Comparison of ENCODE assay signal across 12 mouse cellular contexts in genomic region chr7:93037763-93038471, GRCm38 (mm10). TPM values are rescaled to one million over a fixed set of nuclear protein-coding genes. Genes with fewer than 3 reads are reported as not detected.
A peak's percentile ranks its signal among the peaks of the same experiment; 100 is the strongest.
DNase-seq lines count a peak whose midpoint lies in the region; ATAC-seq lines count a peak whose summit lies in the region.
"Had no signal": no experiment of that assay in that cellular context is flagged by ENCODE, and none has a peak within 500 bp of the region (broad histone marks: within the 10 kb centered on the region; RNA-seq: fewer than 3 reads in every experiment).

No protein-coding gene starts in this region.

- no peak overlapping the region for H3K4me2 ChIP-seq in hindbrain, embryonic 13.5 days

- H3K4me3 ChIP-seq in hindbrain, embryonic 13.5 days, result no peak overlapping the region
- H3K4me3 ChIP-seq in heart, embryonic 10.5 days, result no peak overlapping the region

- peak; percentile 6 to 39 for DNase-seq in frontal cortex, adult 2 months (ENCODE audit: extremely low spot score in 1 of 2, low spot score in 1 of 2)
- DNase-seq in frontal cortex, postnatal 14 days (ENCODE audit: low spot score in 2 of 2), result no peak
- DNase-seq in embryo, embryonic 10.5 days (ENCODE audit: low spot score), result peak; percentile 66
- peak; percentile 51 for DNase-seq in neural tube, embryonic 10.5 days (ENCODE audit: extremely low spot score, low spot score)
- DNase-seq in thymus, postnatal 25 days, result no peak
- no peak for DNase-seq in heart, embryonic 10.5 days (ENCODE audit: low spot score)
- DNase-seq in kidney, adult 18-20 months, result no peak
- DNase-seq: kidney, postnatal 36 days; liver, postnatal 0 days; thymus, adult 18-20 months had no signal

- H3K27me3 ChIP-seq in hindbrain, embryonic 13.5 days, result no peaks in the 10 kb centered on the region
- H3K27me3 ChIP-seq in heart, embryonic 10.5 days (ENCODE audit: insufficient read depth, poor library complexity, severe bottlenecking), result no peaks in the 10 kb centered on the region

- H3K9ac ChIP-seq in hindbrain, embryonic 13.5 days, result no peak overlapping the region
- H3K9ac ChIP-seq: liver, postnatal 0 days had no signal

- H3K27ac ChIP-seq in hindbrain, embryonic 13.5 days, result peak overlapping the region; percentile 67
- H3K27ac ChIP-seq in heart, embryonic 10.5 days, result no peak overlapping the region

- 6% methylated on average over 5 of the region's 5 CpGs for WGBS in hindbrain, embryonic 13.5 days
- WGBS in heart, embryonic 10.5 days, result 50% methylated on average over 5 of the region's 5 CpGs

- no peaks in the 10 kb centered on the region for H3K36me3 ChIP-seq in hindbrain, embryonic 13.5 days
- H3K36me3 ChIP-seq in heart, embryonic 10.5 days, result no peaks in the 10 kb centered on the region

- H3K4me1 ChIP-seq in hindbrain, embryonic 13.5 days (replicated peaks), result peaks cover 5% of the 10 kb centered on the region
- no peaks in the 10 kb centered on the region for H3K4me1 ChIP-seq in heart, embryonic 10.5 days

- no peaks in the 10 kb centered on the region for H3K9me3 ChIP-seq in hindbrain, embryonic 13.5 days
- H3K9me3 ChIP-seq in heart, embryonic 10.5 days, result no peaks in the 10 kb centered on the region

- ATAC-seq in hindbrain, embryonic 13.5 days (ENCODE audit: low FRiP score), result peak; percentile 78
- ATAC-seq: liver, postnatal 0 days; Patski had no signal

RNA-seq across cellular contexts. Expression of gene Fam181b, which starts 41.7 kb away (rescaled TPM):
- polyA plus RNA-seq in frontal cortex, adult 2 months (2012; rRNA removed), result 35.4 and 37.3 TPM in 2 replicates
- 36.3 and 42.4 TPM in 2 replicates for polyA plus RNA-seq in hindbrain, embryonic 13.5 days (2015; fragmentation: Nextera tagmentation; extraction: Ambion mirVana)
- polyA plus RNA-seq in heart, embryonic 10.5 days (2016; fragmentation: Nextera tagmentation; extraction: Ambion mirVana), result 1.6 and 3.8 TPM in 2 replicates
- polyA plus RNA-seq: Patski had no signal

Comparison
In these comparisons a context has a peak if more than half of its experiments do, and no peak if none do; other contexts are left out.
1. DNase-seq: peak in frontal cortex, adult 2 months (2 of 2), embryo, embryonic 10.5 days (single experiment) and neural tube, embryonic 10.5 days (single experiment); none in frontal cortex, postnatal 14 days (0 of 2), thymus, postnatal 25 days (single experiment), heart, embryonic 10.5 days (single experiment) and kidney, adult 18-20 months (single experiment).